Mouse (Mus musculus): ENCODE measurements around the gene Ces1g.

Gene Ces1g

DNA sequence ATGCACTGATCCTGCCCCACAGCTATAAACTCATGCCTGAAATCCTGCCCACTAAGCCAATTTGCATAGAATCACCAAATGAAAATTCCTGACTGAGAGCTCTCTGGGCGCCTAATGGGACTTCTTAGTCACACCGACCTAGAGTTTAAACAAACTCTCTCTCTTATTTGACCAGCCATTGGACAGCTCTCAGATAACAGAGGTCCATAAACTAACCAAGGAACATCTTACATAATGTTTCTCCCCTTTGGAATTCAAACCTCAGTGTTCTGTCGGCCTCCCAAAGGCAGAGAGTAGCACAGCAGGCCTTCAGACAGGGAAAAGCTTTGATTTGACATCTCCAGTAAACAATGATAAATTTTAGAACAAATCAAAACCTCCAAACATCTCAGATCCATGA, at the start of gene Ces1g:
TSS of gene Ces1g (minus strand) at position 102 of the 400 bp plus-strand sequence.
- DNase-seq = no peak

- no peak for DNase-seq
Measured at GRCm38 (mm10) chr8:93379625-93380024, 42.5 kb upstream of the Ces1g start, which contains the start of gene Ces1h. Ces1h (minus strand) TSS chr8:93379725.

DNA sequence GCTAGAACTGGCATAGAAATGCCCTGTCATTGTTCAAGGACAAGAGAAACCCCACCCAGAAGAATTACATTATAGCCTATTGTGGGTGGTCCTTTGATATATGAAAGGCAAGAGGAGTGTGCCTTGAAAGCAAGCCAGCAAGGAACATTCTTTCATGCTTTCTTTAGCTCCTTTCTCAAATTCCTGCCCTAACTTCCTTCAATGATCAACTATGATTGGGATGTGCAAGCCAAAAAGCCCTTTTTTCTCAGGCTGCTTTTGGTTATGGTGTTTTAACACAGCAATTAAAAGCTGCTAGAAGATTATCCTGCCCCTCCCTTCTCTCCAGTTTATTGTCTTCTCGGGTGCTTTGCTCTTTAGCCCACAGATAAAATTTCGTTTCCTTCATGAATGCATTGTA, 32.4 kb upstream of the Ces1g start:
- DNase-seq = no peak

- DNase-seq = peak; percentile 36
Measured at GRCm38 (mm10) chr8:93360113-93360512, 23.0 kb upstream of the Ces1g start.

GRCm38 (mm10) chr8:93339531-93339930, 2.4 kb upstream of the Ces1g start:
- DNase-seq = no peak

DNA sequence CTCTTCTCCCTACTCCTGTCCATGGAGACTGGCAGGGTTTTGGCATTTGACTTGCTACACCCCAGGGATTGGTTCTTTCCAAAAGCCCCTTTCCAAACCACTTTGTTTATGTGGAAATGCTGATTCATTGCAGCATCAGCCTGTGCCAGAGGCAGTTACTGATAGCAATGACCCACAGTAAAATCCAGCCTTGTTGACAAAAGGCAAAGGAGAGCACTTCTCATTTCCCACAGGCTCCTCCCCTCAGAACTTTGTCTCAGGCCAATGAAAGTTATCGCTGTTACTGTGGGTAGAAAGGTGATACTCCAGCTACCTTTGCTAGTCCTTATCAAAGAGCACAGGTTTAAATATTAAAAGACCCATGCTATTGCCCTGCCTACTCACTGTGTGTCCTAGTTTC, 4.4 kb downstream of the Ces1g start:
- no peak for DNase-seq

DNA sequence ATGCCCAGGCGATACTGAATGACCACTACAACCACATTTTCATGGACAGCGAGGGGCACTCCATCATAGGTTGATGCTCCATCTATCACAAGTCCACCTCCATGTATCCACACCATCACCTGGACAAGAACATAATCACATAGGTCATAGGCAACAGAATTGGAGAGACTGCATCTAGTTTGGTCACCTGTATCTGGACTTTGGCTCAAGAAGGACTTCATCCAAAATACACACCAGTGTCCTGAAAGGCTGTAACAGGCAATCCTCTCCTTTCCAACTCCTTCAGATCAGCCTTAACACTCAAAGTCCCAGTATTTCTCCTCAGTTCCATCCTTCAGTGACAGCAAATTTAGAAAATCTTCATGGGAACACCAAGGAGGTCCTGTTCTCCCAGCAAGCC, 6.0 kb downstream of the Ces1g start:
- DNase-seq = no peak

DNA sequence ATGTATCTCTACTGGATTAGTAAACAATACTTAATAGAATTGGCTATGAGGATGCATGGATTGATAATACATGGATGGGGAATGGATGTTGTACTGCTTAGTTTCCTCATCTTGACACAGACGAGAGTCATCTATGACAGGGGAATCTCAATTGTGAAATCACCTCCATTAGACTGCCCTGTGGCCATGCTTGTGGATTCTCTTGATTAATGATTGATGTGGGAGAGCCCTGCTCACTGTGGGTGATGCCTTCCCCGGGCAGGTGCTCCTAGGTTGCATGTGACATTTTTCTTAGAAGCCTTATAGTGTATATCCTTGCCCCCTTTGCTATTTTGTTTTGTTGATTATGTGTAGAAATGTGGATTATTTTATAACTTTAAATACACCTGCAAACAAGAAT, 12.0 kb downstream of the Ces1g start:
- DNase-seq = no peak

DNA sequence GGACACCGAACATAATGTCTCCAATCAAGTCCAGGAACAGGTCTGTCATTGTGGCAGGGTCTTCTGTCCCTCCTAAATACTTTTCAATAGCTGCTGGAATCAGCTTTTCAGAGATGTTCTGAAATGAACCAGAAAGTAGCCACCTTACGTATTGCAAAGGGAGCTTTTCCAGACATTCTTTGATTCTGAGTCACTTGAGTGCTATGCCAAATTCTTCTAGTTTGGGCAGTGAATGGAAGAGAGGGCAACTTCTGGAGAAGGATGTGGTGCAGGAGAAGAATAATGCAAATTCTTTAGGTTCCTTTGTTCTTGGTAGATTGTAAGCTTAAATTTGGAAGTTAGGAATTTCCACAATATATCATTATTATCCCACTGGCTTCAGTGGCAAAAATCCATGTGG, 20.1 kb downstream of the Ces1g start:
- DNase-seq = no peak

GRCm38 (mm10) chr8:93315557-93315956, 21.6 kb downstream of the Ces1g start:
- DNase-seq = no peak

DNA sequence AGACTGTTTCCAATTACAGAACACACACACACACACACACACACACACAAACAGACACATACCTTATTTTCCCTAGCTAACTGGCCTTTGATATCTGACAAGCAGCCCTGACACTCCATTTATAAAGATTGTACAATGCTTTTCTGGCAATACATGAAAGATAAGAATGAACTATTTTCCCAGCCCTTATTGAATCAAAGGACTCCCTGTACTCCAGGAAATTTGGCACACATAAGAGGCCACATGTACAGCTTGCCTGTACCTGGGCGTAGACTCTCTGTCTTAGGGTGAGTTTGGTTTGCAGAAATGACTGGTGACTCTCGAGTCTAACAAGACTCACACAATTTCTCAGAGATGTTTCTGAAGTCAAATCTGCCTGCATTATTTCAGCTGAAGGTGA, 53.2 kb downstream of the Ces1g start:
- no peak for DNase-seq

GRCm38 (mm10) chr8:93282349-93282748, 54.8 kb downstream of the Ces1g start:
- no peak for DNase-seq

DNA sequence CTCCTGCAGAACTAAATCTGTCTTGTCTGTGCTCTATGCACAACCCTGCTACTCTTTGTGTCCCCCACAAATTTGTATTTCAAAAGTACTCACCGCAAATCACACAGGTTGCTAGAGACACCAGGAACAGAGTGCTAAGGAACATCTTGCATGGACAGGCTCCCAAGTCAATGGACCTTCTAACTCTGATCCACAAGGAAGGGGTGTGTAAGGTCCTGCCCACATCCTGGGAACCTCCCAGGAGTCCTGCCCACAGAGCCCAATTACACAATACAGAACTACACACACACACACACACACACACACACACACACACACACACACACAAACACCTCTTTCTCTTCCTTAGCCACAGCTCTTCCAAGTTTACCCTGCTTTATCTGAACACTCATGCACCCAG, 57.6 kb downstream of the Ces1g start, which contains the start of gene Ces1f:
TSS of gene Ces1f (minus strand) at position 192 of the 400 bp plus-strand sequence.
- no peak for DNase-seq

GRCm38 (mm10) chr8:93278176-93278805, 58.8 kb downstream of the Ces1g start:
- DNase-seq = no peak

- no peak for DNase-seq
Measured at GRCm38 (mm10) chr8:93274609-93275008, 62.5 kb downstream of the Ces1g start.

DNA sequence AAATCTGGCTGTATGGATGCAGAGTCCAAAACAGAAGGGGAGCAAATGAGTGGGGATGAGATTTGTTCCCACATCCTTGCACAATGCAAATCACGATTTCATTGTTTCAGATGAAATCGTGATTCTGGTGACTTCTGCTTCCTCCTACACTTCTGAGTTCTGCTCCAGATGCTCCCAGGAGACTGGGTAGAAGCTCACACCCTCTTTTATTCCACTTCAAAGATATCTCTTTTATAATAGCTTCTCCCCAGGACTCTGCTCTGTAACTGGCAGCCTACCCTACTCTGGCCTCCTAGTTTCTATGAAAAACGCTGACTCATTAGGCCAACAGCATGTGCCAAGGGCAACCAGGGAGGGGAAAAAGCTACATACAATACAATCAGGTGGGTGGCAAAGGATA, 63.8 kb downstream of the Ces1g start:
- no peak for DNase-seq

DNA sequence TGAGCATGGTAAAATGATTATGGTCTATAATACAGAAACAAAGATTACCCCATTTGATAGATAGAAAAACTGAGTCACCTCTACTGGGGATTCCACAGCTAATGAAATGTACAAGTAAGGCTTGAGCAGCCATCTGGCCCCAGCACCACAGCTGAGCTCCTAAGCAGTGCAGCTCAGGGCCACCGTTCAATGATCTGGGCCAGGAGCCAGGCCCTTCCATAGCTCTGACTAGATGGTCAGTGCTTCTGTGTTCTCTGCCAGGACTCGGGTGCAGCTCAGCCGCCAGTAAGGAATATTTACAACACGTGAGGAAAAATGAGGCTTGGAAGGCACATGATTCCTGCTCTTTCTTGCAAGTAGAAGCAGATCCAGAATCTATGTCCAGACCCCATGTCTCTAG, 64.4 kb downstream of the Ces1g start:
- DNase-seq = no peak

GRCm38 (mm10) chr8:93261436-93261835, 75.7 kb downstream of the Ces1g start:
- no peak for DNase-seq

GRCm38 (mm10) chr8:93252400-93252925, 84.6 kb downstream of the Ces1g start:
- DNase-seq = no peak

All from embryo, embryonic 11 days (tissue).